Mouse (Mus musculus): ENCODE measurements around the gene Gtf3c2.
A peak's percentile ranks its signal among the peaks of the same experiment; 100 is the strongest.
"Not testable (repeated sequence)": the region's sequence is repeated elsewhere in the genome, so short reads cannot be mapped to it uniquely, and the experiment has no call there.

The Gtf3c2 gene

GRCm38 (mm10) chr5:31179766-31180630 lies at the start of gene Gtf3c2, which contains the start of gene Gm29609:
Gene Gtf3c2, minus strand, starts transcription at chr5:31180144.
Gene Gm29609, minus strand, starts transcription at chr5:31179911.
- peak; percentile 95 for DNase-seq (ENCODE audit: low read depth, low spot score)

GRCm38 (mm10) chr5:31226641-31227040 lies 46.7 kb upstream of the Gtf3c2 start:
- DNase-seq (ENCODE audit: low read depth, low spot score): no peak

DNA sequence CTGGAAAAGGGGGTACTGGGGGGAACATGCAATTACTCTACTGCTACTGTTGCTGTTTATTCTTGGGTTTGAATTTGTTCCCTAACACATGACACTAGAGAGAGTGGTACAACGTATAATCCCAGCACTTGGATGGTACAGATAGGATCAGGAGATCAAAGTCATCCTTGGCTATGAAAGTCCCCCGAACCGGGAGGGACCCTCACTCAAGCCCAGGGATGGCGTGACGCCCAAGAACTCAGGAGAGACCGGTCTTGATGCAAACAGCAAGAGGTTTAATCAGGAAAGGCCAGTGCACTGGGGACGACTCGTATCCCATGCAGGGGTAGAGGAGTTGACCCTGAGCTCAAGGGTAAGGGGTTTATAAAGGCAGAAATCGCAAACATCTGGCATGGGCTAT lies 42.8 kb upstream of the Gtf3c2 start:
- DNase-seq (ENCODE audit: low read depth, low spot score): no peak

- DNase-seq (ENCODE audit: low read depth, low spot score): peak; percentile 67
These were observed 41.5 kb upstream of the Gtf3c2 start for GRCm38 (mm10) chr5:31221304-31221945.

DNA sequence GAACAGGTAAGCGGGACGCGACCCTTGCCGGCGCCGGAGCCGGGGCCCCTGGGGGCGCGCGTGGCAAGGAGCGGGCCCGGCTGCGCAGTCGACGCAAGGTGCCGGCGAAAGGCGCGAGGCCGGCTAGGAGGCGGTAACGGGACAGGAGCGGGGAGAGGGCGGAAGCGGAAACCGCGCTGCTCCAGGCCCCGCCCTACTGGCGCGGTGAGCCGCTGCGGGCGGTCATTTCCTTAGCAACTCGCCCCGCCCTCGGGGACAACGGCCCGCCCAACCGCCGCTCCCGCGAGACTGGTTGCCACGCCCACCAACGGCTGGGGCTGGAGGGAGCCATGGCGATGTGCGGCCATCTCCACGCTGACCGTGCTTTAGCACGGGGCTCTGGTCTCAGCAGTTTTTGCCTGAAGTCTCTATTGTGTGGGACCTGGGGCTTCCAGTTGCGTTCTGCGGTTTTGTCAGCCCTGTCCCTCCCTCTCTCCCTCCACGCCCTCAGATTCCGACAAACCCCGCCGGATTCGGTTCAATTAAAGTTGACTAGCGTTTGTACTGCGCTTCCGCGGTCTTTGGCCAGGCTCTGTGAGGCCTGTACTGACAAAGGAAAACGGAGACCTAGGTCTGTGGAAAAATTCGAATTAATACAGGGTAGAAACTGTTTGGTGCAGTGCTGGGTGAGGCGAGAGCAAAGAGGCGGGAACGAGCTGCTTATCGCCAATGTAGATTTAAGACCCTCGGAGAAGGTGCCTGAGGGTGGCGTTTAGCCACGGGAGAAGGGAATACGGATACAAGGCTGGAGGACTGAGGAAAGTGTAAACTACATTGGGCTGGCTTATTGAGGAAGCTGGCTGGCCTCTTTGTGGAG lies 40.7 kb upstream of the Gtf3c2 start, which contains the start of gene Ppm1g:
Gene Ppm1g, minus strand, starts transcription at position 240 of the 856 bp plus-strand sequence.
- peak; percentile 97 for DNase-seq (ENCODE audit: low read depth, low spot score)

GRCm38 (mm10) chr5:31219911-31220447 lies 40.0 kb upstream of the Gtf3c2 start:
- peak; percentile 67 for DNase-seq (ENCODE audit: low read depth, low spot score)

GRCm38 (mm10) chr5:31219474-31219873 lies 39.5 kb upstream of the Gtf3c2 start:
- no peak for DNase-seq (ENCODE audit: low read depth, low spot score)

DNA sequence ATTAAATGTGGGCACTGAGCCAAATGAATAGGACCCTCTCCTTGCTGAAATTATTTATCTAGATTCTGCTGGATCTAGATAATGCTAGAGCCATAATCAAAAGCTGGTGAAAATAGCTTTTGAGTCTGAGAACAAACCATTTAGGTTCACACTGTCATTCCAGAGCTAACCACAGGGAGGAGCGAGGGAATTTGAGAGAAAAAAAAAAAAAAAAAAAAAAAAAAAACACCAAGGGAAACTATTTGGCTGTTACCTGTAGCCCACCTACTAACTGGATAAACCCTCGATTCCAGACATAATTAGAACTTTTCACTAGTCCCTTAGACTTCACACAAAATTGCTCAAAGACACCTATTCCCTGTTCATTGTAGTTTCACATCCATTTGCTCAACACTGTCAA lies 39.1 kb upstream of the Gtf3c2 start:
- peak; percentile 45 for DNase-seq (ENCODE audit: low read depth, low spot score)

- DNase-seq (ENCODE audit: low read depth, low spot score): no peak
These were observed 38.4 kb upstream of the Gtf3c2 start for GRCm38 (mm10) chr5:31218294-31218693.

- not testable (repeated sequence) for DNase-seq (ENCODE audit: low read depth, low spot score)
These were observed 36.6 kb upstream of the Gtf3c2 start for GRCm38 (mm10) chr5:31216554-31216953.

- DNase-seq (ENCODE audit: low read depth, low spot score): no peak
These were observed 24.5 kb upstream of the Gtf3c2 start for GRCm38 (mm10) chr5:31204421-31204820.

DNA sequence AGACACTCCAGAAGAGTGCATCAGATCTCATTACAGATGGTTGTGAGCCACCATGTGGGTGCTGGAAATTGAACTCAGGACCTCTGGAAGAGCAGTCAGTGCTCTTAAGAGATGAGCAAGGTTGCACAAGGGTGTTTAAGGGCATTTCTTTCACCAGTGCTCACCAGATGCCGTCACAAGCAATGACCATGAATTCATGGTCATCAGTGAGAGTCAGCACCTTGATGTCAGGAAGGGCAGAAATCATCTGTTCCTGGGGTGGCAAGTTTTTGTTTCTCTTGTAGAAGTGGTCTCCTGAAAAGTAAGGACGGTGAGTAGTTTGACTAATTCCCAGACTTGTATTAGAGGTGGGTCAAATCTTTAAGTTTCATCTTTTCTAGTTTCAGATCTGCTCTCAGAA lies 23.9 kb upstream of the Gtf3c2 start:
- no peak for DNase-seq (ENCODE audit: low read depth, low spot score)

DNA sequence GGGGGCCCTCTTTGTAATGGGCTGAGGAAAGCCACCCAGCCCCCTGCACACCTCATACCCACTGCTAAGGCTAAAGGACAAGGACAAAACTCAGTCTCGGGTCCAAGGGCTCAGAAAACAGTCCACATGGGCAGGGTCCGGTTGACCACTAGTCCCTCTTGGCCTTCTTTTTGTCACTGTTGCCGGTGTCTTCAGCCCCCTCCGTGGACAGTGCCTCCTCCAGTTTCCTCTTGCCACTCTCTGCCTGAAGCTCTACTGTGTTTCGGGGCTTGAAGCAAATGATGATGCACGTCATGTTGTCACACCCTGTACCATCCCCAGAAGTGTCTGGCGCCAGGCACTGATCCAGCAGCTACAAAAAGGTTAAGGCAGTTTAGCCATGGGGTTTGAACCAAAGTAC lies 23.0 kb upstream of the Gtf3c2 start:
- no peak for DNase-seq (ENCODE audit: low read depth, low spot score)

- peak; percentile 99 for DNase-seq (ENCODE audit: low read depth, low spot score)
These were observed 22.0 kb upstream of the Gtf3c2 start, which contains the start of gene Zfp513 for GRCm38 (mm10) chr5:31201742-31202590. Gene Zfp513, minus strand, starts transcription at chr5:31202303.

GRCm38 (mm10) chr5:31201042-31201741 lies 21.2 kb upstream of the Gtf3c2 start:
- peak; percentile 14 for DNase-seq (ENCODE audit: low read depth, low spot score)

GRCm38 (mm10) chr5:31200327-31200768 lies 20.4 kb upstream of the Gtf3c2 start:
- no peak for DNase-seq (ENCODE audit: low read depth, low spot score)

DNA sequence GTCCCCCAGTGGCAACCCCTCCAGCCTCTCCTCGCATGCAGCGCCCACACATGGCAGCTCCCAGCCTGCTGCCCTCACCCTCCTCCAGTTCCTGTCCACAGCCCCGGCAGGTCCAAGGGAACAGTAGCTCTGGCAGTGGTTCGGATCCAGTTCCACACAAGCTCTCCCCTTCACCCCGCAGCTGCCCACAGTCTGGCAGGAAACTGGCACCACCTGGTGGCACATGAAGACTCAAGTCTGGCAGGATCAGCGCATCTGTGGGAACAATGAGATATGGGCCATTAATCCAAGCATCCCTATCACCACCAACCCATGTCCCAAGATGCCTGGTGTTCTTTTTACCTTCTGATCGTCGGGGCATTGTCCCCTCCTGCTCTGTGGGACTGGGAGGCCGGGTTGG lies 19.9 kb upstream of the Gtf3c2 start:
- no peak for DNase-seq (ENCODE audit: low read depth, low spot score)

DNA sequence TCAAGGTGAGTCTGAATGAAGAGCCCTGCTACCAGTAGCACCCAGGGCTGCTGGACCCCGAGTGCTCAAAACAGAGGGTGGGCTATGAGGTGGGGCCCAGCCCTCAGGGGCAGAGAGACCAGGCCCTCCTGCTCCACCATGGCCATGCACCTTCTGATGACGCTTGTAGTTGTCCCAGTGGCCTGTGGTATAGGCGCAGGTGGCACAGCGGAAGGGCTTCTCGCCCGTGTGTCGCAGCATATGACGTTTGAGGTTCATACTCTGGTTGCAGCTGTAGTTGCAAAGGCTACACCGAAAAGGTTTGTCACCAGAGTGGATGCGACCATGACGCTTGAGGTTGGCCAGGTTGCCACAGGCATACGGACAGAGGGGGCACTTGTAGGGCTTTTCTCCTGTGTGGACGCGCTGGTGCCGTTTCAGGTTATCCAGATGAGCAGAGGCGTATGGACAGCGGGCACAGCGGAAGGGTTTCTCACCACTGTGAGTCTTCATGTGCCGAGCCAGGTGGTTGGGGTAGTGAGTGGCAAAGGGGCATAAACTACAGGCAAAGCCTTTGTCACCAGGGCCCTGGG lies 19.5 kb upstream of the Gtf3c2 start:
- no peak for DNase-seq (ENCODE audit: low read depth, low spot score)

- no peak for DNase-seq (ENCODE audit: low read depth, low spot score)
These were observed 18.8 kb upstream of the Gtf3c2 start for GRCm38 (mm10) chr5:31198616-31199320.
